Mouse (Mus musculus) erythroblast, embryonic 14.5 days (primary cell): ENCODE results near the gene Esp34.

Experiments
- GATA1 ChIP-seq: IDR thresholded peaks from 2 replicates; pipeline ENCODE4 v1.6.1; 2012; ENCODE audit warnings: low read length, inconsistent platforms, mixed read lengths
- TAL1 ChIP-seq: IDR thresholded peaks from 3 replicates; pipeline ENCODE4 v1.6.1; 2012; ENCODE audit warnings: low read length, inconsistent platforms, mixed read lengths

DNA sequence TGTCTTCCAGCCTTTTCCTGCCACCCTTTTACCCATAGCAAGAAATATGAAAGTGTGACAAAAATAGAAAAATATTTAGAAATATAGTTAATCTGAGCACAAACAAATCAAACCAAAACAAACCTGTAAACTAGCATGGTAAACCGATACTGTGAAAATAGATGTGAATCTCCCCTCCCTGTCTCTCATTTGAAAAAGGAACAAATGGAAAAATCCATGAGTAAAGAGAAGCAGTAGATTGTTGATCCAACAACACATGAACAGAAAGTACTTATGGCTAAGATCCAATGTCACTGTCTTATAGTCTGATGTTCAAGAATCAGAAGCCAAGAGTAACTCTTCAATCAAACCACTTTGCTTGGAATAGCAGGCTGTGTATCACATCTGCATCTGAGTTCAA, at the start of gene Esp34:
- TF ChIP-seq GATA1 (no peak), TAL1 (no peak)
